Mouse (Mus musculus) hindbrain, embryonic 11.5 days (tissue): ENCODE results near the gene Tectb. TPM values are rescaled to one million over a fixed set of nuclear protein-coding genes. Genes with fewer than 3 reads are reported as not detected.

Experiments
- ATAC-seq: fragments of 200-750 bp; cut with Nextera tagmentation; 2 replicates; pipeline ENCODE4 v1.8.0; 2017; ENCODE audit warnings: mild to moderate bottlenecking, moderate TSS enrichment, moderate library complexity; ENCODE audit not compliant: low FRiP score
- DNase-seq: peaks from one replicate; pipeline ENCODE4 v3.0.0-alpha.2; 2015; ENCODE audit warnings: low spot score
- H3K27ac ChIP-seq: fragments of 300-500 bp; sonication (generic); 2 replicates; pipeline ENCODE4 v1.5.1; 2014; ENCODE audit warnings: mild to moderate bottlenecking, low read depth, low read length
- H3K27me3 ChIP-seq: fragments of 300-500 bp; sonication (generic); 2 replicates; pipeline ENCODE4 v1.6.1; 2014; ENCODE audit warnings: mild to moderate bottlenecking, low read length, moderate library complexity, mixed read lengths; ENCODE audit not compliant: control insufficient read depth, insufficient read depth
- H3K36me3 ChIP-seq: fragments of 300-500 bp; sonication (generic); 2 replicates; pipeline ENCODE4 v1.6.1; 2014; ENCODE audit warnings: mild to moderate bottlenecking, low read length, moderate library complexity, mixed read lengths; ENCODE audit not compliant: control insufficient read depth, insufficient read depth
- H3K4me1 ChIP-seq: fragments of 300-500 bp; sonication (generic); replicated peaks from 2 replicates; pipeline ENCODE4 v1.6.1; 2014; ENCODE audit warnings: low read length, mixed read lengths; ENCODE audit not compliant: control insufficient read depth, insufficient read depth
- H3K4me2 ChIP-seq: fragments of 300-500 bp; sonication (generic); replicated peaks from 2 replicates; pipeline ENCODE4 v1.6.1; 2014; ENCODE audit warnings: mild to moderate bottlenecking, low read depth, low read length
- H3K4me3 ChIP-seq: fragments of 300-500 bp; sonication (generic); 2 replicates; pipeline ENCODE4 v1.5.1; 2014; ENCODE audit warnings: low read depth, low read length
- H3K9ac ChIP-seq: fragments of 300-500 bp; sonication (generic); 2 replicates; pipeline ENCODE4 v1.6.1; 2014; ENCODE audit warnings: low read depth, low read length
- H3K9me3 ChIP-seq: fragments of 300-500 bp; sonication (generic); 2 replicates; pipeline ENCODE4 v1.6.1; 2016; ENCODE audit warnings: low read length; ENCODE audit not compliant: control insufficient read depth
- WGBS: fragments of 180-500 bp; shearing (Covaris S2); extraction: QIAGEN DNeasy Blood & Tissue Kit; methylation state at CpG from one replicate; pipeline ENCODE4 v1.1.7; 2014; 5-methylcytosine and 5-hydroxymethylcytosine counted together
- polyA plus RNA-seq: library from polyadenylated mRNA; unstranded; fragments of >200 nt; fragmentation: Nextera tagmentation; extraction: Ambion mirVana; gene quantifications from 2 replicates; pipeline ENCODE4 v1.2.1, GENCODE M21; 2014

Tectb gene
- polyA plus RNA-seq, 1 experiment from 2014 or later, result not detected

DNA sequence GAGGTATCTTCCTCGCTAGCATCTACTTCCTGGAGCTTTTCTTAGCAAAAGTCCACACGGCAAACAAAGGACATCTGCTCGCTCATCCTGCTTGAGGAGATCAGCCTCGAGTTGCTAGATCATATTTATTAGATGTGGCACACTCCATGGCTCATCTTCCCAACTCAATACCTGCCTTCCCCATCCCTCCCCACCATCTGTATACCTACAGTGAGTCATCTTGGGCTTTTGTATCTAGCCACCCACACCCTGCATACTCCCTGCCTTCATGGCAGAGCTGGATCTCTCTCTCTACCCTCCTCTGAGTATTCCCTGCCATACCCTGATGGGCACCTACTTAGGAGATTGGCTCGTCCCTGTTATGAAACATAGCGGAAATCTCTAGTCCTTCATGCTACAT is 40.7 kb downstream of the Tectb start:
- no peak overlapping the region for H3K4me3 ChIP-seq
- no peak overlapping the region for H3K9ac ChIP-seq
- no peaks in the 10 kb centered on the region for H3K4me1 ChIP-seq
- no peak overlapping the region for H3K4me2 ChIP-seq
- no peak for DNase-seq
- no peak overlapping the region for H3K27ac ChIP-seq
- no peaks in the 10 kb centered on the region for H3K9me3 ChIP-seq
- H3K36me3 ChIP-seq, result no peaks in the 10 kb centered on the region
- WGBS, result 84% methylated on average over 6 of the region's 6 CpGs
- no peak for ATAC-seq
- no peaks in the 10 kb centered on the region for H3K27me3 ChIP-seq

DNA sequence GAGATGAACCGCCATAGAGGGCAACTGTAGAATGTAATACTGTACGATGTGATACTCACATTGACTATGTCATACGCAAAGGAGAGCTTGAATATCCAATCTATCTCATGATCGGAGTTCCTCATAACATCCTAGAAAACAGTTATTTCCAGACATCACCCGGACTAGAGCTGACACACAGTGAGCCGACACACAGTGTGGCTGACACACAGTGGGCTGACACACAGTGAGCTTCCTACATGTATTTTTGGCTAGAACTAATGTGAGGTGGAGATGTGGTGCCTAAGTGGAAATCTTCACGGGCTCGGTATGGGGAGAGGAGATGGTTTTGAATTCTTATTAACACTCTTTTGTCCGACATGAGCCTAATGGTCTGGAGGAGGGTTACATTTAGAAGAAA is 41.7 kb downstream of the Tectb start:
- Histone ChIP-seq H3K36me3 (no peaks in the 10 kb centered on the region), H3K4me1 (no peaks in the 10 kb centered on the region), H3K27ac (no peak overlapping the region), H3K9ac (no peak overlapping the region), H3K4me3 (no peak overlapping the region), H3K4me2 (no peak overlapping the region), H3K27me3 (no peaks in the 10 kb centered on the region), H3K9me3 (no peaks in the 10 kb centered on the region)
- 93% methylated on average over 9 of the region's 9 CpGs for WGBS
- ATAC-seq, result no peak
- no peak for DNase-seq

DNA sequence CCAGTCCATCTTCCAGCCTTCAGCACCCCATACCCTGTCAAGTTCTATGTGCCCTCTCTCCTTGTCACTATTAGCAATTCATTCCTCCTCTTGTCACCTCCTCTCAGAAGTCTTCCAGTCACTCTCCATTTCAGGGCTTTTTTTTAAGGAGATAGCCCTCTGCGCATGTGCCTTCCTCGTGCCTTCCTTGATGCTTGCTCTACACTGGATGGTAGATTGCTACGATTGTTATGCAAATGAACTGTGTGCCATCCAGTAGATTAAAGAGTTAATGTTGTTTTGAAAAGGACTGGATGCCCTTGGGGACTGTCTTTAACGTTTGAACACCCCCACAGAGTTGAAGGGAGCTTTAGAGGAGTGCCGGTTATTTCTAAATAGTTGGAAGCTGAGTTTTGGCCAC is 46.1 kb downstream of the Tectb start:
- WGBS, result 63% methylated on average over 5 of the region's 5 CpGs
- ATAC-seq (no peak), DNase-seq (no peak)
- Histone ChIP-seq H3K9me3 (no peaks in the 10 kb centered on the region), H3K27ac (no peak overlapping the region), H3K4me3 (no peak overlapping the region), H3K36me3 (no peaks in the 10 kb centered on the region), H3K27me3 (no peaks in the 10 kb centered on the region), H3K9ac (no peak overlapping the region), H3K4me1 (no peaks in the 10 kb centered on the region), H3K4me2 (no peak overlapping the region)

DNA sequence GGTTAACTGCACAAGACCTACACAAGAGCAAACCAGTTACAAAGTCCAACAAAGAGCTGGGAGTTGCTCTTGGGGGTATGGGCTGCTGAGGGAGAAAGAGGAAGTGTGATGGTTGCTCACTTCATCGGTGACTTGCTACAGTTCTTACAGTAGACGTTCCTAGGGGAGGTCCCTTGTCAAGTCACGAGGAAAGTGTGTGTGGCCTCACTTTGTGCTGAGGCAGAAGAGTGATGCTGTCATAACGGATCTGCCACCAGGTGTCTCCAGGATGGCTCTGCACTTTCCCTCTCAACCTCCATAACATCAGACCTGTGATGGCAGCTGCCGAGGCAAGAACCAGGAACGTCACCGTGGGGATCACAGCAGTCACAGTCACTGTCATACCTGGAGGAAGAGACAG is 46.6 kb downstream of the Tectb start:
- 81% methylated on average over 7 of the region's 7 CpGs for WGBS
- no peaks in the 10 kb centered on the region for H3K9me3 ChIP-seq
- no peak overlapping the region for H3K4me3 ChIP-seq
- H3K9ac ChIP-seq, result no peak overlapping the region
- H3K36me3 ChIP-seq, result no peaks in the 10 kb centered on the region
- no peak overlapping the region for H3K4me2 ChIP-seq
- H3K27ac ChIP-seq, result no peak overlapping the region
- H3K4me1 ChIP-seq, result no peaks in the 10 kb centered on the region
- no peaks in the 10 kb centered on the region for H3K27me3 ChIP-seq
- ATAC-seq, result no peak
- DNase-seq, result no peak

DNA sequence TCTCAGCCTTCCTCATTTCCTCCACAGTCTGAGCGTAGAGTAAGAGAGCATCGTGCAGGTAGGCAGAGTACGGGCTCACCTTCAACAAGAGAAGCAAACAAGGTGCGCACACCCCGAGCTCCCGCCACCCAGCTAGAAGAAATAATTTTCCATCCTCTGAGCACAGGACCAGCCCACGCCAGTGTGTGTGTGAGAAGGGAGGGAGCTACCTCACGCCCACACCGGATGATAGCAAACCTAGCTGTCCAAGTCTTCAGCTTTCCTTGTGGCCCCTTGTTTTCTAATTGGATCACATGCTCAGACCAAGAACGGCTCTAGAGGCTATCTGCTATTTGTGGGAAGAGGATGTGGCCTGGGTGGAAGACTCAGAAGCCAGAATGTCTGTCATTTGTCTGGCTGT is 50.5 kb downstream of the Tectb start:
- WGBS, result 88% methylated on average over 10 of the region's 10 CpGs
- H3K4me2 ChIP-seq, result no peak overlapping the region
- DNase-seq (no peak), ATAC-seq (no peak)
- H3K9ac ChIP-seq, result no peak overlapping the region
- H3K4me1 ChIP-seq, result no peaks in the 10 kb centered on the region
- no peak overlapping the region for H3K27ac ChIP-seq
- H3K27me3 ChIP-seq, result no peaks in the 10 kb centered on the region
- H3K4me3 ChIP-seq, result no peak overlapping the region
- no peaks in the 10 kb centered on the region for H3K36me3 ChIP-seq
- no peaks in the 10 kb centered on the region for H3K9me3 ChIP-seq

DNA sequence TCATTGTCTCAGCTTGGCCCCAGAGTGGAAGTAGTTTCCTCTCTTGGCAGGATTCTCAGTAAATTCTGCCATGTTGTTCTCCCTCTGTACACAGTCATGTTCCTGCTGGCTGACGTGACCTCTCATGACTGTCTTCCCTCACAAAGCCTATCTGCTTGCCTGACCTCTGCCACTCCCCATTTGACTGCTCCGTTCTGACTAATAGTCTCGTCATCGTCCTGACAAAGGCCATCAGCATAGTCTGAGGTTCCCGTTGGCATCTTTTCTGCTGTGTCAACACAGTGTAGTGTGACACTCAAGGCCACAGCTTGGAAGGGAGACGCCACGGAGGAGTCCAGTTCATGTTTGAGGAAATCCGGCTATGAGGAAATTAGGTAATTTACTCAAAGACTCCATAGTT is 51.6 kb downstream of the Tectb start:
- Histone ChIP-seq H3K4me3 (no peak overlapping the region), H3K9ac (no peak overlapping the region), H3K4me2 (no peak overlapping the region), H3K27ac (no peak overlapping the region), H3K9me3 (no peaks in the 10 kb centered on the region), H3K4me1 (no peaks in the 10 kb centered on the region), H3K36me3 (no peaks in the 10 kb centered on the region), H3K27me3 (no peaks in the 10 kb centered on the region)
- ATAC-seq (no peak), DNase-seq (no peak)
- WGBS, result 53% methylated on average over 8 of the region's 8 CpGs

DNA sequence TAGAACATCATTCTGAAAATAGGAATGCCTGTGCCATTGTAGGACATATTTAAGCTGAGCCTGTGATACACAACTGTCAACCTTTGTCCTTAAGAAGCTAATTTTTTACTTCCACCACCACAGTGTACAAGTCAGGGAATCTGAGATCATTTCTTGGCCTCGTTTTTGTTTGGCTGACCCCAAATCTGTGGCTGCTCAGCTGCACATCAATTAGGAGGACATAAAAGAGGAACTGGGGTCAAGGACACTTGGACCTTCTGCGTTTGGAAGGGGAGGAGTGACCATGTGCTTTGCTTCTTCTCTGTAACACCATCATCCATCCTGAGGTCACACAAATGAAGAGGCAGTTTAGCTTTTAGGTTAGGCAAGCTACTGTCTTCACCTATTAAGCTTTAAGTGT is 55.5 kb downstream of the Tectb start:
- 60% methylated on average over 2 of the region's 2 CpGs for WGBS
- no peak for ATAC-seq

DNA sequence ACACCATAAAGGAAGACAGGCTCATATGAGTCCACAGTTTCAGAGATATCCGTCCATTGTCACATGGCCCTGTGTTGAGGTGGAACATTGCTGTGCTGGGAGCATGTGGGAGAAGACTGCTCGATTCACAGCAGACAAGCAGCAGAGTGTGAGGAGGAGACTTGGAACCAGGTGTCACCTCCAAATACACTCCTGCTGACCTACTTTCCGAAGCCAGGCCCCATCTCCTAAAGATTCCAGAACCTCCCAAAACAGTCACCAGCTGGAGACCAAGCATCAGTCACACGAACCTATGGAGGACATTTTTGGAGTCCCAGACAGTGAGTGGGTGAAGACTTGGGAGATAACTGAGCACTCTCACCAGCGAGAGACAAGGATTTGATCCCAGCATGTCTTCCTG is 56.0 kb downstream of the Tectb start:
- no peak overlapping the region for H3K9ac ChIP-seq
- DNase-seq, result no peak
- no peaks in the 10 kb centered on the region for H3K27me3 ChIP-seq
- H3K4me1 ChIP-seq, result no peaks in the 10 kb centered on the region
- no peak overlapping the region for H3K4me3 ChIP-seq
- H3K27ac ChIP-seq, result no peak overlapping the region
- no peaks in the 10 kb centered on the region for H3K9me3 ChIP-seq
- no peaks in the 10 kb centered on the region for H3K36me3 ChIP-seq
- WGBS, result 82% methylated on average over 5 of the region's 5 CpGs
- ATAC-seq, result no peak
- no peak overlapping the region for H3K4me2 ChIP-seq

More for the DNA sequence above, 55.5 kb downstream of the Tectb start:
- H3K4me2 ChIP-seq, result no peak overlapping the region
- no peaks in the 10 kb centered on the region for H3K36me3 ChIP-seq
- no peak for DNase-seq
- no peaks in the 10 kb centered on the region for H3K9me3 ChIP-seq
- H3K4me1 ChIP-seq, result no peaks in the 10 kb centered on the region
- no peak overlapping the region for H3K9ac ChIP-seq
- H3K4me3 ChIP-seq, result no peak overlapping the region
- no peak overlapping the region for H3K27ac ChIP-seq
- no peaks in the 10 kb centered on the region for H3K27me3 ChIP-seq

DNA sequence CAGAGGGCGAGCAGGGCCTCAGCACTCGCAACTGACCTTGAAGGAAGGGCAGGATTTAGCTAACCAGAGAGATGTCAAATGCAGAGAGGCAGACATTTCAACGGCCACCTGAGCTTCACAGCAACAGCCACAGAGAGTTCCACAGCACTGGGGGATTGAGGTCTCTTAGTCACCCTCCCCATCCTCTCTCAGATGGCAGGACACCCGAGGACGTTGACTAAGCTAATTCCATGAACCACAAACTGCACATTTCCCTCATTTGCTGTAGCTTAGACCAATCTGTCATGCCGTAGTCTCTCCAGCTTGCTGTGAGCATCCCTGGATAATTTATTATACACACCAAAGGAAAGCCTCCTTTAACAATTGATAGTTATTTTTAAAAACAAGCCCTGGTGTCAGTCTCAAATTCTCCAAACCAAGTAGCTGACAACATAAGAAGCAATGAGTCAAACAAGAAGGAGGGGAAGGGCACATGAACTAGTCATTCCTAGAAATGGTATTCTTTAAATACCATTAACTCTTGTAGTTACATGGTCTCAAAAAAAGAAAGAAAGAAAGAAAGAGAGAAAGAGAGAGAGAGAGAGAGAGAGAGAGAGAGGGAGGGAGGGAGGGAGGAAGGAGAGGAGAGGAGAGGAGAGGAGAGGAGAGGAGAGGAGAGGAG is 59.4 kb downstream of the Tectb start:
- H3K9me3 ChIP-seq, result no peaks in the 10 kb centered on the region
- WGBS, result 81% methylated on average over 6 of the region's 6 CpGs
- DNase-seq (no peak), ATAC-seq (no peak)
- no peak overlapping the region for H3K27ac ChIP-seq
- H3K36me3 ChIP-seq, result no peaks in the 10 kb centered on the region
- H3K4me3 ChIP-seq, result no peak overlapping the region
- H3K4me1 ChIP-seq, result no peaks in the 10 kb centered on the region
- H3K9ac ChIP-seq, result no peak overlapping the region
- H3K4me2 ChIP-seq, result no peak overlapping the region
- no peaks in the 10 kb centered on the region for H3K27me3 ChIP-seq
